Mouse (Mus musculus) stomach, embryonic 16.5 days (tissue): ENCODE measurements around the gene Zfp462. TPM values are rescaled to one million over a fixed set of nuclear protein-coding genes. Genes with fewer than 3 reads are reported as not detected.

Experiments
- ATAC-seq: fragments of 200-750 bp; cut with Nextera tagmentation; 2 replicates; pipeline ENCODE4 v1.8.0; 2017; ENCODE audit warnings: moderate number of reproducible peaks, moderate TSS enrichment; ENCODE audit not compliant: insufficient read depth, low FRiP score
- H3K27ac ChIP-seq: fragments of 300-500 bp; sonication (generic); 2 replicates; pipeline ENCODE4 v1.5.1; 2014; ENCODE audit warnings: low read length
- H3K27me3 ChIP-seq: fragments of 300-500 bp; sonication (generic); 2 replicates; pipeline ENCODE4 v1.6.1; 2014; ENCODE audit warnings: low read length, control low read depth, mixed read lengths; ENCODE audit not compliant: control insufficient read depth, insufficient read depth
- H3K36me3 ChIP-seq: fragments of 300-500 bp; sonication (generic); 2 replicates; pipeline ENCODE4 v1.6.1; 2014; ENCODE audit warnings: low read length; ENCODE audit not compliant: control insufficient read depth, insufficient read depth
- H3K4me1 ChIP-seq: fragments of 300-500 bp; sonication (generic); 2 replicates; pipeline ENCODE4 v1.6.1; 2014; ENCODE audit warnings: low read length, control low read depth, mixed read lengths; ENCODE audit not compliant: control insufficient read depth, insufficient read depth
- H3K4me2 ChIP-seq: fragments of 300-500 bp; sonication (generic); 2 replicates; pipeline ENCODE4 v1.6.1; 2014; ENCODE audit warnings: low read depth, low read length, mixed read lengths
- H3K4me3 ChIP-seq: fragments of 300-500 bp; sonication (generic); replicated peaks from 2 replicates; pipeline ENCODE4 v1.5.1; 2014; ENCODE audit warnings: mild to moderate bottlenecking, low read length
- H3K9ac ChIP-seq: fragments of 300-500 bp; sonication (generic); 2 replicates; pipeline ENCODE4 v1.6.1; 2014; ENCODE audit warnings: low read length
- H3K9me3 ChIP-seq: fragments of 300-500 bp; sonication (generic); replicated peaks from 2 replicates; pipeline ENCODE4 v1.6.1; 2016; ENCODE audit warnings: low read length, control low read depth; ENCODE audit not compliant: control insufficient read depth
- WGBS: fragments of 180-500 bp; shearing (Covaris S2); extraction: QIAGEN DNeasy Blood & Tissue Kit; methylation state at CpG from one replicate; pipeline ENCODE4 v1.1.7; 2014; 5-methylcytosine and 5-hydroxymethylcytosine counted together
- polyA plus RNA-seq: library from polyadenylated mRNA; unstranded; fragments of >200 nt; fragmentation: Nextera tagmentation; extraction: Ambion mirVana; gene quantifications from 2 replicates; pipeline ENCODE4 v1.2.1, GENCODE M21; 2015

Gene Zfp462
- polyA plus RNA-seq, 1 experiment from 2014 or later: 1.9 TPM

DNA sequence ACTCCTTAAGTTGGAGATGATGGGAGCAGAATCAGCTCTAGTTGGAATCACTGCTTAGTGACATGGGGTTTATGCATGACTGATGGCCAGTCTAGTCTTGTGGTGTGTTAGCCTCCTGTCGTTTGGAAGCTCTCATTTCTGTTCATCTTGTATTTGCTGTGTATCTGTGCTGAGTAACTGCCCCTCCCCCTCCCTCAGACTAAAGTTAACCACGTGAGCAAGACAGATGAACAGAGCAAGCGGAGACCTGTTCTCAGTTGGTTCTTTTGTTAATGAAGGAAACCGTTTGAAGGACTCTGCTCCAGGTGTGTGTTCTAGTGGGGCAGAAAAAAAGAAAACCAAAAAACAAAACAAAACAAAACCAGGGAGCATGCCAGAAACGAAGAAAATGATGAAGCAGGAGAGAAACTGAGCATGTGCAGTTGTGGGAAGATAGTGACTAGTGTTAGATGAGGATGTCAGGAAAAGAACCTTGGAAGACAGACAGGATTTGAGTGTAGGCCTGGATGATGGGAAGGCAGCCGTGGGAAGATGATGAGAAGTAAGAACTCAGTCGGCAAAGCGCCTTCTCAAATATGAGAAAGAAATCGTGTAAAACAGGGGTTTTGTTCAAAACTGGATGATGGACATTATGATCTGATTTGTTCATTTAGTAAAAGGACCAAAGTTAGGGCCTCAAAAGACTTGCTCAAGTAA lies 53.4 kb downstream of the Zfp462 start:
- Histone ChIP-seq H3K4me2 (no peak overlapping the region), H3K36me3 (no peaks in the 10 kb centered on the region), H3K4me1 (peaks cover 21% of the 10 kb centered on the region), H3K4me3 (no peak overlapping the region), H3K9ac (no peak overlapping the region), H3K9me3 (no peaks in the 10 kb centered on the region), H3K27ac (no peak overlapping the region), H3K27me3 (no peaks in the 10 kb centered on the region)
- 73% methylated on average over 9 of the region's 9 CpGs for WGBS
- no peak for ATAC-seq

GRCm38 (mm10) chr4:54999556-54999955 lies 54.7 kb downstream of the Zfp462 start:
- WGBS: 96% methylated on average over 5 of the region's 5 CpGs

GRCm38 (mm10) chr4:55001386-55001785 lies 56.5 kb downstream of the Zfp462 start:
- 62% methylated on average over 3 of the region's 3 CpGs for WGBS
- no peak for ATAC-seq
- Histone ChIP-seq H3K27ac (no peak overlapping the region), H3K27me3 (no peaks in the 10 kb centered on the region), H3K4me2 (no peak overlapping the region), H3K9ac (no peak overlapping the region), H3K4me1 (peaks cover 48% of the 10 kb centered on the region), H3K9me3 (no peaks in the 10 kb centered on the region), H3K36me3 (no peaks in the 10 kb centered on the region), H3K4me3 (no peak overlapping the region)

More at GRCm38 (mm10) chr4:54999556-54999955, 54.7 kb downstream of the Zfp462 start:
- ATAC-seq: no peak
- peaks cover 29% of the 10 kb centered on the region for H3K4me1 ChIP-seq
- H3K9me3 ChIP-seq: no peaks in the 10 kb centered on the region
- H3K36me3 ChIP-seq: no peaks in the 10 kb centered on the region
- no peak overlapping the region for H3K27ac ChIP-seq
- H3K27me3 ChIP-seq: no peaks in the 10 kb centered on the region
- H3K4me3 ChIP-seq: no peak overlapping the region
- no peak overlapping the region for H3K9ac ChIP-seq
- H3K4me2 ChIP-seq: no peak overlapping the region

- H3K27ac ChIP-seq: no peak overlapping the region
- H3K36me3 ChIP-seq: 0 out of 2 replicates have a peak, but pooled peaks cover 6% of the 10 kb centered on the region
- H3K4me1 ChIP-seq: peaks cover 49% of the 10 kb centered on the region
- 60% methylated on average over 6 of the region's 6 CpGs for WGBS
- H3K4me3 ChIP-seq: no peak overlapping the region
- ATAC-seq: no peak
- peak overlapping the region; percentile 2; the same call in 1 of the 2 replicates for H3K4me2 ChIP-seq
- no peaks in the 10 kb centered on the region for H3K9me3 ChIP-seq
- no peaks in the 10 kb centered on the region for H3K27me3 ChIP-seq
- no peak overlapping the region for H3K9ac ChIP-seq
Observed at GRCm38 (mm10) chr4:55003128-55003527, 58.3 kb downstream of the Zfp462 start.

DNA sequence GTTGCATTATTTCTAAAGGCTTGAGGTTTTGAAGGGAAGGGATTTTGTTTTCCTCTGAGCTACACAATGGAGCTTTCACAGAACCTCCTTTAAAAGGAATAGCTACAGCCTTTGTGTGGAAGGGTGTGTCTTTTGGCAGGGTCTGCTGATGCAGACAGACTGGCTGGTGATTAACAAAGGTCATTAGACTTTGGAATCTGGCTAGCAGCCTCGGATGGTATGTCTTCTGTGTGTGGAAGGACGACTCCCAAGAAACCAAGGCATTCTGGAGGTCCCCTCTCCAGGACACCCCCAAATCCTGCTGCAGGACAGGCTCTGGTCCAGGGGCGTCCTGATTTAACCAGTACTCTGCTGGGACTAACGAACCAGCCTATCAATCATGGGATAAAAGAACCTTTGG lies 60.2 kb downstream of the Zfp462 start:
- peaks cover 24% of the 10 kb centered on the region for H3K36me3 ChIP-seq
- WGBS: 10% methylated on average over 4 of the region's 4 CpGs
- H3K4me1 ChIP-seq: peaks cover 49% of the 10 kb centered on the region
- no peaks in the 10 kb centered on the region for H3K9me3 ChIP-seq
- H3K27ac ChIP-seq: peak overlapping the region; percentile 43
- 0 out of 2 replicates have a peak overlapping the region, but pooled peaks have one; percentile 17 for H3K9ac ChIP-seq
- peak overlapping the region; percentile 9; the same call in 1 of the 2 replicates for H3K4me3 ChIP-seq
- peak overlapping the region; percentile 42 for H3K4me2 ChIP-seq
- no peaks in the 10 kb centered on the region for H3K27me3 ChIP-seq
- peak; percentile 73; the same call in 1 of the 2 replicates for ATAC-seq

- WGBS: 10% methylated on average over 9 of the region's 9 CpGs
- peak overlapping the region; percentile 43 for H3K27ac ChIP-seq
- peaks cover 29% of the 10 kb centered on the region for H3K36me3 ChIP-seq
- H3K9ac ChIP-seq: 0 out of 2 replicates have a peak overlapping the region, but pooled peaks have one; percentile 14
- peak overlapping the region; percentile 42 for H3K4me2 ChIP-seq
- H3K4me3 ChIP-seq: peak overlapping the region; percentile 9; the same call in 1 of the 2 replicates
- no peaks in the 10 kb centered on the region for H3K27me3 ChIP-seq
- peak; percentile 75; the same call in 1 of the 2 replicates for ATAC-seq
- no peaks in the 10 kb centered on the region for H3K9me3 ChIP-seq
- peaks cover 45% of the 10 kb centered on the region for H3K4me1 ChIP-seq
Observed at GRCm38 (mm10) chr4:55005521-55005969, 60.7 kb downstream of the Zfp462 start.

DNA sequence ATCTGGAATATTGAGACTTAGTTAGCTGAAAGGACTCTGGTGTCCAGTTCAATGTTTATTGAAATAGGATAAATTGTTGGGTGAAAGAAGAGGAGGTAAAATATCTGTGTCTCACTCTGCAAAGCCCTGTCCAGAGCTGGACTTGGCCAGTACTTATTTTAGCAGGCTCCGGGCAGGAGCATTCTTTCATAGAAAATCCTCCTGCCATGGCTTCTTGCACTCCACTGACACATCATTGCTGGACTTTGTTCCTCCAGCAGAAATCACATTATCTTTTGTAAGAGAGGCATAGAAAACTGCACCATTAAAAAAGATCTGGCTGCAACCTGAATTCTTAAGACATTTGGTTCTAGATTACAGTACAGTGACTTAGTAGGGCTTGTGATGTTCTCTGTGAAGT lies 61.2 kb downstream of the Zfp462 start:
- Histone ChIP-seq H3K27ac (peak overlapping the region; percentile 43), H3K4me2 (peak overlapping the region; percentile 42; the same call in 1 of the 2 replicates), H3K4me1 (peaks cover 43% of the 10 kb centered on the region), H3K27me3 (no peaks in the 10 kb centered on the region), H3K9me3 (no peaks in the 10 kb centered on the region), H3K4me3 (no peak overlapping the region), H3K36me3 (peaks cover 34% of the 10 kb centered on the region), H3K9ac (no peak overlapping the region)
- ATAC-seq: no peak
- WGBS: 46% methylated on average over 1 of the region's 1 CpGs

GRCm38 (mm10) chr4:55008616-55009015 lies 63.8 kb downstream of the Zfp462 start:
- Histone ChIP-seq H3K27me3 (no peaks in the 10 kb centered on the region), H3K4me1 (peaks cover 25% of the 10 kb centered on the region), H3K9ac (no peak overlapping the region), H3K4me3 (no peak overlapping the region), H3K36me3 (peaks cover 50% of the 10 kb centered on the region), H3K27ac (no peak overlapping the region), H3K9me3 (no peaks in the 10 kb centered on the region), H3K4me2 (no peak overlapping the region)
- 95% methylated on average over 14 of the region's 14 CpGs for WGBS
- ATAC-seq: no peak

GRCm38 (mm10) chr4:55011391-55011790 lies 66.5 kb downstream of the Zfp462 start:
- no peaks in the 10 kb centered on the region for H3K9me3 ChIP-seq
- WGBS: 89% methylated on average over 12 of the region's 12 CpGs
- no peak overlapping the region for H3K4me2 ChIP-seq
- H3K4me3 ChIP-seq: no peak overlapping the region
- ATAC-seq: no peak
- H3K4me1 ChIP-seq: peaks cover 1% of the 10 kb centered on the region; the same call in 1 of the 2 replicates
- no peak overlapping the region for H3K27ac ChIP-seq
- no peaks in the 10 kb centered on the region for H3K27me3 ChIP-seq
- no peak overlapping the region for H3K9ac ChIP-seq
- H3K36me3 ChIP-seq: peaks cover 50% of the 10 kb centered on the region
